Mouse (Mus musculus) liver, embryonic 15.5 days (tissue): ENCODE measurements at regions not wholly inside any gene's neighbourhood (a gene's known extent, or its start where the extent isn't known, plus 50 kb on each side); places are given as distances from the start of the nearest gene placed in this dataset.

ENCODE experiments used
- ATAC-seq: fragments of 200-750 bp; cut with Nextera tagmentation; 2 replicates; pipeline ENCODE4 v1.8.0; 2017; ENCODE audit warnings: moderate number of reproducible peaks, mild to moderate bottlenecking, moderate library complexity; ENCODE audit not compliant: insufficient read depth
- H3K27ac ChIP-seq: fragments of 300-500 bp; sonication (generic); replicated peaks from 2 replicates; pipeline ENCODE4 v1.5.1; 2015; ENCODE audit warnings: mild to moderate bottlenecking, inconsistent platforms
- H3K27me3 ChIP-seq: fragments of 300-500 bp; sonication (generic); 2 replicates; pipeline ENCODE4 v1.6.1; 2015; ENCODE audit warnings: mild to moderate bottlenecking, inconsistent platforms
- H3K36me3 ChIP-seq: fragments of 300-500 bp; sonication (generic); replicated peaks from 2 replicates; pipeline ENCODE4 v1.6.1; 2015; ENCODE audit warnings: moderate library complexity, mild to moderate bottlenecking, inconsistent platforms
- H3K4me1 ChIP-seq: fragments of 300-500 bp; sonication (generic); replicated peaks from 2 replicates; pipeline ENCODE4 v1.6.1; 2015; ENCODE audit warnings: inconsistent platforms
- H3K4me2 ChIP-seq: fragments of 300-500 bp; sonication (generic); 2 replicates; pipeline ENCODE4 v1.6.1; 2015; ENCODE audit warnings: moderate library complexity, mild to moderate bottlenecking, inconsistent platforms
- H3K4me3 ChIP-seq: fragments of 300-500 bp; sonication (generic); replicated peaks from 2 replicates; pipeline ENCODE4 v1.5.1; 2015; ENCODE audit warnings: mild to moderate bottlenecking, inconsistent platforms
- H3K9ac ChIP-seq: fragments of 300-500 bp; sonication (generic); 2 replicates; pipeline ENCODE4 v1.6.1; 2015; ENCODE audit warnings: moderate library complexity, mild to moderate bottlenecking, inconsistent platforms
- H3K9me3 ChIP-seq: fragments of 300-500 bp; sonication (generic); replicated peaks from 2 replicates; pipeline ENCODE4 v1.6.1; 2016; ENCODE audit warnings: inconsistent platforms
- WGBS: fragments of 180-500 bp; shearing (Covaris S2); methylation state at CpG from one replicate; pipeline ENCODE4 v1.1.7; 2015; ENCODE audit warnings: mixed read lengths; ENCODE audit not compliant: insufficient replicate concordance; 5-methylcytosine and 5-hydroxymethylcytosine counted together

DNA sequence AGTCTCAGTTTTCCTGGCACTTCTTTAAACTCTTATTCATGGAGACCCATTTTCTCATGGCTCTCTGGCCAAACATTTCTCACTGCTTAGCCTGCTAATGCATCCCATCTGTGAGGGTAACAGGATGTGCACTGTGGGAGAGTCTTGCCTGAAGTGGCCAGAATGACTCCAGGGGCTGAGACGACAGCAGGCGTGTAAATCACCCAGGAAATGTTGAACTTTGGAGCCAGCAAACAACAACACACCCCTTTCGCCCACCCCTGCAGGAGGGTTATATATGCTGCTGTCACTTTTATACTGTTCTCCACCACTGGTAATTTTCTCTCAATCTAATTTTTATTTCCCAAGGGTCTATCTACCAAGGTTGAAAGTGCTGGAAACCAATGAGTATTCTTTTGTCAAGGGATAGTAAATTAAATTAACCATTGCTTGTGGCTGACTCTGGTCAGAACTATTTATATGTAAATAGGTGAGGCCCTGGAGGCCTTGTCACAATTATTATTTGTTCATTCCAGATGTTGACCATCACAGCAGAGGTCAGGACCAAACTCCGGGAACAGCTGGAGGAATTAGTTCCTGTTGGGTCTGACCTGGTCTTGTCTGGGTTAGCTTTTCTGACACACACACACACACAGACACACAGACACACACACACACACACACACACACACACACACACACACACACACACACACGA lies 378.2 kb downstream of the Nucb2 start:
- Histone ChIP-seq H3K27me3 (no peaks in the 10 kb centered on the region), H3K4me2 (no peak overlapping the region), H3K36me3 (no peaks in the 10 kb centered on the region), H3K9ac (no peak overlapping the region), H3K9me3 (no peaks in the 10 kb centered on the region), H3K4me3 (no peak overlapping the region), H3K27ac (no peak overlapping the region), H3K4me1 (no peaks in the 10 kb centered on the region)
- 59% methylated on average over 5 of the region's 5 CpGs for WGBS
- ATAC-seq, result no peak

DNA sequence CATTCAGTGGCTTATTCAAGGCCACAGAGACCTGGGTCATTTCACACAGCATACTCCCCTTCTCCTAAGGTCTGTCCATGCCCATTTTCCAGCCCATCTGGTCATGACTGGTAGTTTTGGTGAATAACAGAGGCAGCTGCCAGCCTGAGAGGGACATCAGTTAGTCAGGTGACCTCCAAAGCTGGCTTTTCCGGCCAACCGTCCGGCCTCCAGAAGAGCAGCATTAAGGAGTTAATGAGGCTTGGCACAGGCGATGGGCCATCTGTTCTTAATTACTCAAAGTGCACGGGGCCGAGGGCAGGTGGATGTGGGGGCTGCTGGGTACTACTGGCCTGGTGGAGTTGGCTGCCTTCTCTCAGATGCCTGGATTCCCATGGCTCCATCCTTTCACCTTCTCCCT lies 389.7 kb downstream of the Nucb2 start:
- Histone ChIP-seq H3K9me3 (no peaks in the 10 kb centered on the region), H3K4me2 (no peak overlapping the region), H3K4me3 (no peak overlapping the region), H3K4me1 (no peaks in the 10 kb centered on the region), H3K9ac (no peak overlapping the region), H3K36me3 (no peaks in the 10 kb centered on the region), H3K27me3 (no peaks in the 10 kb centered on the region), H3K27ac (no peak overlapping the region)
- no peak for ATAC-seq
- WGBS, result 59% methylated on average over 6 of the region's 6 CpGs

DNA sequence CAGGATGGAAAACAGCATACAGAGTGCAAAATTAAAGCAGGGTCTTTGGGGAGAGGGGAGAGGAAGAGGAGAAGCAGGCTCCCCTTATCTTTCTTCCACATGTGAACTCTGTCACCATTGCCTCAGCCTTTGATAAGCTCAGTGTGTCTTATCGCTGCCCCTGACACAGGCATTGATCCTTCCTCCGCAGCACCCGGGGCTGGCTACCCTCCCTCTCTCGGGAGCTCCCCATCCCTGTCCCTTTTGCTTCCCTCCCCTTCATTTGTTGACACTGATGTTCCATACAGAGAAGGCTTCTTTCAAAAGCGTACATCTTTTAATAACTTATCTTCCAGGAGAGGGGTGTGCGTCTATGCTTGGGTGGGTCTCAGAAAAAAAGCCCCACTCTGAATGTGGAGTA lies 411.6 kb downstream of the Nucb2 start:
- 22% methylated on average over 6 of the region's 6 CpGs for WGBS
- H3K36me3 ChIP-seq, result no peaks in the 10 kb centered on the region
- no peak for ATAC-seq
- H3K9me3 ChIP-seq, result no peaks in the 10 kb centered on the region
- H3K4me3 ChIP-seq, result no peak overlapping the region
- H3K27ac ChIP-seq, result no peak overlapping the region
- H3K9ac ChIP-seq, result no peak overlapping the region
- H3K27me3 ChIP-seq, result no peaks in the 10 kb centered on the region
- H3K4me1 ChIP-seq, result no peaks in the 10 kb centered on the region
- no peak overlapping the region for H3K4me2 ChIP-seq

DNA sequence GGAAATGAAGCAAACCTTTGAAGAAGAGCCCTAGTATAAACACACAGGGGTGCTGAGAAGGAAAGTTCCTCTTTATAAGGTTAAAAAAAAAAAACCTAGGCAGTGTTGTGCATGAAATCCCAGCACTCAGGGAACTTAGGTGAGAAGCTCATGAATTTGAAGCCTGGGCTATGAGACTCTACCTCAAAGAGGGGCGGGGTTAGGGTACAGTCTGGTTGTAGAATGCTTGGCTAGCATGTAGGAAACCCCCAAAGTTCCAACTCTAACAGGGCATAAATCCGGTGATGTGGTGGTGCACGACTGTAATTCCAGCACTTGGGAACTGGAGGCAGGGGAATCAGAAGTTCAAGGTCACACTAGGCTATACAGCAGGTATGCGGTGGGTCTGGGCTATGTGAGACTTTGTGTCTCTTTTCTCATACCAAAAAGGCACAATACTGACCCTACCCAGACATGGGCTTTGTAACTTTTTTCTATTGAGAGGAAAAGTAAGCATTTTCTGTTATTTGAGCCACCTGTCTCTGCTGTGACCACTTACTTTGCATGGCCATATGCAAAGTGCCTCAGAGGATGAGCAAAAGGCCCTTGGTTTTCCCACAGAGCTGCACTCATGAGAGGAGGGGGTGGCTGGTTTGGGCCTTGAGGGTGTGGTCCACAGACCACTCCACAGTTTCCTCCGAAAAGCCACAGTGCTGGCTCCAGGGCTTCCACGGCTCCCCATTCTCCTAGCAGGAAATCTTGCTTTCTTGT lies 413.9 kb downstream of the Nucb2 start:
- Histone ChIP-seq H3K4me2 (no peak overlapping the region), H3K27me3 (no peaks in the 10 kb centered on the region), H3K4me1 (no peaks in the 10 kb centered on the region), H3K9me3 (no peaks in the 10 kb centered on the region), H3K36me3 (no peaks in the 10 kb centered on the region), H3K27ac (no peak overlapping the region), H3K9ac (no peak overlapping the region), H3K4me3 (no peak overlapping the region)
- no peak for ATAC-seq
- WGBS, result 61% methylated on average over 6 of the region's 6 CpGs

DNA sequence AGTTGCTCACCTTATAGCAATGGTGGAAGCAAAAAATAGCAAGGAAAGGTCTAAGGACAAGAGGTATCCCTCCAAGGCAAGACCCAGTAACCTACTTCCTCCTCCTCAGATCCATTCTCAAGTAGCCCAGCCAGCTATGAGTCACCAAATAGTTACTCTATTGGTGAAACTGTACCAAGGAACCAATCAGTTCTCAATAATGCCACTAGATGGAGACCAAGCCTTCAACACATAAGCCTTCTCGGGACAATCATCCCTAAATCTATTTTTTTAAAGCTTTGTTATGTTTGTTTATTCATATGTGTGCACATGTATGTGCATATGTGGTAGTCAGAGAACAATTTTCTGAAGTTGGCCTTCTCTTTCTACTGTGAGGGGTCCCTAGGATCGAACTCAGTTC lies 434.3 kb upstream of the Xylt1 start:
- no peak for ATAC-seq
- Histone ChIP-seq H3K27me3 (no peaks in the 10 kb centered on the region), H3K4me2 (no peak overlapping the region), H3K36me3 (no peaks in the 10 kb centered on the region), H3K9ac (no peak overlapping the region), H3K4me3 (no peak overlapping the region), H3K27ac (no peak overlapping the region), H3K4me1 (no peaks in the 10 kb centered on the region), H3K9me3 (no peaks in the 10 kb centered on the region)
- WGBS, result 57% methylated on average over 2 of the region's 2 CpGs

DNA sequence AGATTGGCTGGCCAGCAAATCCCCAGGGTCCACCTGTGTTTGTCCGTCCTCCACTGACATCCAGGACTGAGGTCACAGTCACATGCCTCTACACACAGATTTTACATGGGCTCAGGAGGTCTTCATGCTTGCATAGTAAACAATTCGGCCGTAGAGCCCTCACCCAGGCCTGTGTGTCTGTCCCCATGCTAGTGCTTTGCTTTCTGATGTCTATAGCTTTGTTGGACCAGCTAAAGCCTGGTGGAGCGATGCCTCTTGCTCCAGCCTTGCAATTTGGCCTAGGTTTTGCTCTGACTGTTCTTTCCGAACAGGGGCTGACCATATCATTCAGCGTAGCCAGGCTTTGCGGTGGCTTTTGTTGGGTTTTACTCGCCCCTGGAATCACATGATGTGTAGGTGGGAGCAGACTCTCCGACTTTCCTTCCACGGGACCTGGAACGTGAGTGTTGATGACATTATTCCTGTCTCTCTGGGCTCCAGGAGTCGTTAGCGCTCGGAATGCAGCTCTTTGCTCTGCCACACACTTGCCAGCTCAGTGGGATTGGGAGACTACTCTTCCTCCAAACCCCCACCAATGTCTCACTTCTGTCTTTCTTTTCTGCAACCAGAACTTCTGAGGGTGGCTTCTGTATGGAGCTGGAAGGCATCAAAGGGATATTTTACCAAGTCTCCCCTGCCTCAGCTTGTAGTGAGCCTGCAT lies 421.4 kb upstream of the Xylt1 start:
- Histone ChIP-seq H3K27ac (no peak overlapping the region), H3K9me3 (no peaks in the 10 kb centered on the region), H3K4me3 (no peak overlapping the region), H3K36me3 (no peaks in the 10 kb centered on the region), H3K4me2 (no peak overlapping the region), H3K4me1 (no peaks in the 10 kb centered on the region), H3K9ac (no peak overlapping the region), H3K27me3 (no peaks in the 10 kb centered on the region)
- WGBS, result 64% methylated on average over 14 of the region's 14 CpGs
- ATAC-seq, result no peak

DNA sequence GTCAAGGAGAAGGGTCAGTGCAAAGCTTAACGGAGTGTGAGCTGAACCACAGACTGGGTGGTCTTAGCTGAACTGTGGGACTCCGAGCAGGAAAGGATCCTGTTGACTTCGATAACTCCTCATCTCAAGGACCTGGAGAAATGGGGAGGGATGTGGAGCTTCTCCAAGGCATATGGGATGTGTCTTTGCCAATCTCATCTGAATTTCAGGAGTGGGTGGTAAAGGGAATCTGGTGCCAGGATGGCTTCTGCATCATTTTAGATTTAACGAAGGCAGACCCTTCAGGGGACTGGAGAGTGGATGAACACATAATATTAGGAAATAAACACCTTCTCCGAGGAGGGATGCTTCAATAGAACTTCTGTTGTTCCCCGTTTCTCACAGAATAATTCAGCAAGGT lies 416.9 kb upstream of the Xylt1 start:
- Histone ChIP-seq H3K27ac (no peak overlapping the region), H3K4me1 (no peaks in the 10 kb centered on the region), H3K4me2 (no peak overlapping the region), H3K9me3 (no peaks in the 10 kb centered on the region), H3K36me3 (no peaks in the 10 kb centered on the region), H3K4me3 (no peak overlapping the region), H3K9ac (no peak overlapping the region), H3K27me3 (no peaks in the 10 kb centered on the region)
- 58% methylated on average over 6 of the region's 6 CpGs for WGBS
- ATAC-seq, result no peak

DNA sequence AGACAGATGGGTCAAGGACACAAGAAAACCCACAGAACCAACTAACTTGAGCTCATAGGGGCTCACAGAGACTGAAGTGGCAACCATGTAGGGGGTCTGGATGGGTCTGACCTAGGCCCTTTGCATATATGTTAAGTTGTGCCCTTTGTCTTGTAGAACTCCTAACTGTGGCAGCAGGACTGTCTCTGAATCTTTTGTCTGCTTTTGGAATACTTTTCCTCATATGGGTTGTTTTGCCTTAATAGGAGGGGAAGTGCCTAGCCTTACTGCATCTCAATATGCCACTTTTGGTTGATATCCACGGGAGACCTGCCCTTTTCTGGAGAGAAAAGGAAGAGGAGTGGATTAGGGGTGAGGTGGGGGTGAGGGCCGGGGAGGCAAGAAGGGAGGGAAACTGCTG lies 389.4 kb upstream of the Xylt1 start:
- no peak overlapping the region for H3K27ac ChIP-seq
- H3K9me3 ChIP-seq, result no peaks in the 10 kb centered on the region
- no peak overlapping the region for H3K4me3 ChIP-seq
- ATAC-seq, result no peak
- H3K4me1 ChIP-seq, result no peaks in the 10 kb centered on the region
- no peaks in the 10 kb centered on the region for H3K27me3 ChIP-seq
- no peak overlapping the region for H3K4me2 ChIP-seq
- WGBS, result 29% methylated on average over 2 of the region's 2 CpGs
- no peaks in the 10 kb centered on the region for H3K36me3 ChIP-seq
- H3K9ac ChIP-seq, result no peak overlapping the region

DNA sequence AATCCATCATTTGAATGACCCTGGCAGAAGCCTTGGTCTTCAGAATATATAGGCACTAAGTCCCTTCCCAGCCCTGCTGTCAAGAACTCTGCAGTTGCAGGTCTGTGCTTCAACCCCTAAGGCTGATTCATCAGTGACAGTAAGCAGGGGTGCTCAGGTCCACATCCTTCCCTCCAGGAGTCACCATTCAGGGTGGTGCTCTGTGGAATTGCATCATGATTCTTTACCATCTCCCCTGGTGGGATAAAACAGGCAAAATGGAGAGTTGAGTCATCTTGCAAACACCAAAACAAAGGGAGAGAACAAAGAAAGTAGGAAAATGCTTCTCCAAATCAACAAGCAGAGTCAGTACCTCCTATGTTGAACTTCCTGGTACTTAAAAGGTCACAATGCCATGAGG lies 388.6 kb upstream of the Xylt1 start:
- Histone ChIP-seq H3K9me3 (no peaks in the 10 kb centered on the region), H3K4me3 (no peak overlapping the region)
- no peak for ATAC-seq

DNA sequence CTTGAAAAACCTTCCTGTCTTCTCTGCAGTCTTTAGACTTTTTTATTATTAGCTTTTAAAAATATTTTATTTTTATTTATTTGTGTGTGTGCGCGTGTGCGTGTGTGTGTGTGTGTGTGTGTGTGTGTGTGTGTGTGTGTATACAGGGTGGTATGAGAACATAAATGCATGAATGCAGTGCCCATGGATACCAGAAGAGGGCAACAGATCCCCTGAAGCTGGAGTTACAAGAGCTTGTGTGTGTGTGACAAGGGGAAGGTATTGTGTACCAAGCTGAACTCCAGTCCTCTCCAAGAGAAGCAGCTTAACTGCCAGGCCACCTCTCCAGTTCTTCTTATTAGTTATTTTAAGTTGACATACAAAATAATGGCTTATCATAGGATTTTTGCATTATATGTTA lies 385.0 kb upstream of the Xylt1 start:
- H3K4me1 ChIP-seq, result no peaks in the 10 kb centered on the region
- no peak overlapping the region for H3K4me2 ChIP-seq
- 87% methylated on average over 3 of the region's 3 CpGs for WGBS
- no peak overlapping the region for H3K27ac ChIP-seq
- no peak overlapping the region for H3K9ac ChIP-seq
- H3K4me3 ChIP-seq, result no peak overlapping the region
- no peaks in the 10 kb centered on the region for H3K9me3 ChIP-seq
- no peak for ATAC-seq
- no peaks in the 10 kb centered on the region for H3K27me3 ChIP-seq
- no peaks in the 10 kb centered on the region for H3K36me3 ChIP-seq

More for the DNA sequence above, 388.6 kb upstream of the Xylt1 start:
- H3K27ac ChIP-seq, result no peak overlapping the region
- H3K4me1 ChIP-seq, result no peaks in the 10 kb centered on the region
- H3K4me2 ChIP-seq, result no peak overlapping the region
- H3K9ac ChIP-seq, result no peak overlapping the region
- no peaks in the 10 kb centered on the region for H3K27me3 ChIP-seq
- no peaks in the 10 kb centered on the region for H3K36me3 ChIP-seq

DNA sequence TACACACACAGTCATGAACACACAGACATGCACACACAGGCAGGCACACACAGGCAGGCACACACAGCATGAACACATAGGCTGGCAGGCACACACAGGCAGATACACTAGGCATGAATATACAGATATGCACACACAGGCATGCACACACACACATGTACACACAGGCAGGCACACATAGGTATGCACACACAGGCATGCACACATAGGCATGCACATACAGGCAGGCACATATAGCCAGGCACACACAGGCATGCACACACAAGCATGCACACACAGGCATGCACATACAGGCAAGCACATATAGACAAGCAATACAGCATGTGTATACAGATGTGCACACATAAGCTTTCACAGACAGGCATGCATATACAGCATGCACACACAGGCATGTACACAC lies 377.6 kb upstream of the Xylt1 start:
- Histone ChIP-seq H3K36me3 (no peaks in the 10 kb centered on the region), H3K27me3 (no peaks in the 10 kb centered on the region), H3K9ac (no peak overlapping the region), H3K4me1 (no peaks in the 10 kb centered on the region), H3K4me3 (no peak overlapping the region), H3K27ac (no peak overlapping the region), H3K9me3 (no peaks in the 10 kb centered on the region), H3K4me2 (no peak overlapping the region)
- no peak for ATAC-seq
